Mouse (Mus musculus) E14TG2a.4 (cell line): ENCODE data around the gene Uggt2.

Experiments
- CTCF ChIP-seq: conservative IDR thresholded peaks from 2 replicates; pipeline ENCODE4 v1.5.1; 2014; ENCODE audit warnings: low read length
- NANOG ChIP-seq: IDR thresholded peaks from 2 replicates; pipeline ENCODE4 v1.6.1; 2014; ENCODE audit warnings: borderline replicate concordance, low read length, mixed read lengths
- POU5F1 ChIP-seq: IDR thresholded peaks from 2 replicates; pipeline ENCODE4 v1.6.1; 2014; ENCODE audit warnings: low read length, borderline replicate concordance

- TF ChIP-seq CTCF: no peak
- TF ChIP-seq NANOG: no peak
- TF ChIP-seq POU5F1: no peak
These were observed at the start of gene Uggt2 for GRCm38 (mm10) chr14:119098851-119099569.
